Mouse (Mus musculus): ENCODE measurements around the gene Gm49318.

DNA sequence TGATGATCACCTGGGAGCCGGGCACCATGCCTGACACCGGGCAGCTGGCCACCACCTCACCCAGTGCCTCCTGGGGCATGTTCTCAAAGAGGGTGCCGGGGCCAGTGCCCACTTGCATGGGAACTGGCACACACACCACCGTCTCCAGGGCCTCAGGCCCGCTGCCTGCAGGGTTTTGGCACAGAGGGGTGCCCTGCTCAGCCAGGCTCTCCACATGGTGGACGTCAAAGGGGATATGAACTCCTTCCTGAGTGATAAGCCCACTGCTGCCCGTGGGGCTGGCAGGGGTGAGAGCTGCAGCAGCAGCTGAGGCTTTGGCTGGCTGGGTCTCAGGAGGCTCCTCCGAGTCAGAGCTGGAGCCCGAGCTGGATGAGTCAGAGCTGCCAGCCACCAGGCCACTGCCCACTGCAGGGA is 13.0 kb downstream of the Gm49318 start:
- TF ChIP-seq POLR2A (IDR thresholded peaks at IDR 0.05; ENCODE audit: borderline replicate concordance, extremely low read depth, insufficient read depth, insufficient read length, poor library complexity, severe bottlenecking): no peak
- TF ChIP-seq CTCF (IDR thresholded peaks at IDR 0.05; ENCODE audit: borderline replicate concordance, extremely low read depth, insufficient read depth, insufficient read length): no peak

All from brain, embryonic 14.5 days (tissue).